Mouse (Mus musculus): ENCODE data around the gene Clec16a.

Gene Clec16a

GRCm38 (mm10) chr16:10651804-10652203 is 106.7 kb downstream of the Clec16a start:
- DNase-seq (ENCODE audit: low read depth), result no peak

- DNase-seq (ENCODE audit: low read depth), result no peak
These were observed 107.8 kb downstream of the Clec16a start for GRCm38 (mm10) chr16:10652935-10653334.

GRCm38 (mm10) chr16:10655236-10655635 is 110.1 kb downstream of the Clec16a start:
- no peak for DNase-seq (ENCODE audit: low read depth)

- no peak for DNase-seq (ENCODE audit: low read depth)
These were observed 110.8 kb downstream of the Clec16a start for GRCm38 (mm10) chr16:10655926-10656325.

GRCm38 (mm10) chr16:10656461-10656860 is 111.3 kb downstream of the Clec16a start:
- no peak for DNase-seq (ENCODE audit: low read depth)

GRCm38 (mm10) chr16:10656939-10657338 is 111.8 kb downstream of the Clec16a start:
- DNase-seq (ENCODE audit: low read depth), result no peak

- no peak for DNase-seq (ENCODE audit: low read depth)
These were observed 114.1 kb downstream of the Clec16a start for GRCm38 (mm10) chr16:10659211-10659610.

GRCm38 (mm10) chr16:10660526-10660925 is 115.4 kb downstream of the Clec16a start:
- no peak for DNase-seq (ENCODE audit: low read depth)

GRCm38 (mm10) chr16:10661385-10661784 is 116.2 kb downstream of the Clec16a start:
- DNase-seq (ENCODE audit: low read depth), result no peak

- DNase-seq (ENCODE audit: low read depth), result no peak
These were observed 119.0 kb downstream of the Clec16a start for GRCm38 (mm10) chr16:10663890-10664731.

- no peak for DNase-seq (ENCODE audit: low read depth)
These were observed 120.1 kb downstream of the Clec16a start for GRCm38 (mm10) chr16:10664921-10665894.

GRCm38 (mm10) chr16:10666766-10667165 is 121.6 kb downstream of the Clec16a start:
- no peak for DNase-seq (ENCODE audit: low read depth)

GRCm38 (mm10) chr16:10668453-10668852 is 123.3 kb downstream of the Clec16a start:
- no peak for DNase-seq (ENCODE audit: low read depth)

GRCm38 (mm10) chr16:10668991-10669703 is 124.0 kb downstream of the Clec16a start:
- no peak for DNase-seq (ENCODE audit: low read depth)

- DNase-seq (ENCODE audit: low read depth), result no peak
These were observed 124.8 kb downstream of the Clec16a start for GRCm38 (mm10) chr16:10669936-10670335.

- DNase-seq (ENCODE audit: low read depth), result no peak
These were observed 127.4 kb downstream of the Clec16a start for GRCm38 (mm10) chr16:10672490-10672889.

- no peak for DNase-seq (ENCODE audit: low read depth)
These were observed 128.9 kb downstream of the Clec16a start for GRCm38 (mm10) chr16:10674020-10674419.

- DNase-seq (ENCODE audit: low read depth), result no peak
These were observed 129.8 kb downstream of the Clec16a start for GRCm38 (mm10) chr16:10674957-10675356.

- no peak for DNase-seq (ENCODE audit: low read depth)
These were observed 130.5 kb downstream of the Clec16a start for GRCm38 (mm10) chr16:10675612-10676011.

GRCm38 (mm10) chr16:10676461-10677066 is 131.4 kb downstream of the Clec16a start:
- DNase-seq (ENCODE audit: low read depth), result peak; percentile 58

GRCm38 (mm10) chr16:10682521-10682920 is 137.4 kb downstream of the Clec16a start:
- DNase-seq (ENCODE audit: low read depth), result no peak

Measured in c-Kit-positive CD71-positive TER-119-negative erythroid progenitor cells, embryonic 14.5 days (primary cell).